Mouse (Mus musculus) kidney, adult 10 weeks (tissue): ENCODE results near the gene Galnt10. TPM values are rescaled to one million over a fixed set of nuclear protein-coding genes. Genes with fewer than 3 reads are reported as not detected.

Source experiments
- polyA plus RNA-seq: library from polyadenylated mRNA; stranded (reverse); fragments of 350-450 nt; fragmentation: Illumina TruSeq; extraction: RNeasy Lipid Tissue Mini Kit (QIAGEN cat#74804); gene quantifications from one replicate; pipeline ENCODE4 v1.2.3, GENCODE M21; 2014; ENCODE audit warnings: low read depth, low replicate concordance

The Galnt10 gene
- 0.53 TPM for polyA plus RNA-seq

DNA sequence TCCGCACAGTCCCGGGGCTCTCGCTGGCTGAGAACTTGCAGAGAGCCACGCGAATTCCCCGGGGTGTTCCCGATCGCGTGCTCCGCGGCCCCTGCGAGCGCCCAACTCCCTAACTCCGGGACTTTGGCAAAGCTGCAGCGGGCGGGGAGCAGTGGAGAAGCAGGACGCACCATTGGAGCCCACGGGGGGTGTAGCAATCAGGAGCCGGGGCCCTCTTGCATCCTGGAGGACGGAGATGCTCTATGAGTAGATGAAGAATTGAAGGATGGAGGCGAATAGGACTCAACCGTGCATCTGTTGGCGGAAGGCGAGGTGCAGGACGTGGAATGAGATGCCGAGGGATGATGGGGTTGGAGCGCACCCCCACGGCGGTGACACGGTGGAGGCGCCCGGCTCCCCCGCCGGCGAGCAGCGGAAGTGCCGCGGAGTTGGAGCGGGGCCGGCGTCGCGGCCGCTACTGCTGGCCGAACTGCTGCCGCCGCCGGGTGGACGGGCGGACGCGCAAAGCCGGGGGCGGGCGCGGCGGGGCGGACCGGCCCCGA, at the start of gene Galnt10:
Gene Galnt10 (plus strand): TSS at position 425 of the 542 bp plus-strand sequence.

DNA sequence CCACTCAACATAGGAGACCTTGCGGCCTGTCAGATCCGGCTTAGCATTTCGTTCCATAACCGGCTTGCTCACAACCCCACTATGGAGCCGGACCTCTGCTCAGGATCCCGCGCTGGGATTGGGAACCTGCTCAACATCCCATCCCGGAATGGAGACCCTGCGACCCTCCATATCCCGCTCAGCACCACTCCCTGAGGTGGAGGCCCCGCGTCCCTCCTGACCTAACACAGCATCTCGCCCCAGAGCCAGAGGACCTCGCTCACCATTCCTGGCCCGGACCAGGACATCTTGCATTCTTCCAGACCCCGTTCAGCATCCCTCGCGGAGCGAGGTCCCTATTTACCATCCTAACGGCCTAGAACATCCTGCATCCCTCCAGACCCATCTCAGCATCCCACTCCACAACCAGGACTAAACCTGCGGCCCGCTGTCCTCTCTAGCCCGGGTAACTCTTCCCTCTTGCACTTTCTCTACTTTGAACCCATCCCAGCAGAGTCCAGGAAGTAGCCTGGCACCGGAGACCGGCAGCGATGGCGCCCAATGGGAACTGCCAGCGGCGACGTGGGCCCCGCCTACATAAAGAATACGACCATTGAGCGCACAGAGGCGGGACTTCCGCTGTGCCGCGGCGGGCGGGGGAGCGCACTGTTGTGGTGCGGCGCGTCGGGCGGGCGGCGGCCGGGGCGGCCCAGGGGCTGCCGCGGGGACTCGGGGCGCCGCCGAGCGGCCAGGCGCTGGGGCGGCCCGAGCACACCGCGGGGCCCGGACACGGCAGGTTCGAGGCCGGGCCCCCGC, 155.9 kb downstream of the Galnt10 start, which contains the start of gene Sap30l:
Gene Sap30l (plus strand): TSS at position 667 of the 795 bp plus-strand sequence.

DNA sequence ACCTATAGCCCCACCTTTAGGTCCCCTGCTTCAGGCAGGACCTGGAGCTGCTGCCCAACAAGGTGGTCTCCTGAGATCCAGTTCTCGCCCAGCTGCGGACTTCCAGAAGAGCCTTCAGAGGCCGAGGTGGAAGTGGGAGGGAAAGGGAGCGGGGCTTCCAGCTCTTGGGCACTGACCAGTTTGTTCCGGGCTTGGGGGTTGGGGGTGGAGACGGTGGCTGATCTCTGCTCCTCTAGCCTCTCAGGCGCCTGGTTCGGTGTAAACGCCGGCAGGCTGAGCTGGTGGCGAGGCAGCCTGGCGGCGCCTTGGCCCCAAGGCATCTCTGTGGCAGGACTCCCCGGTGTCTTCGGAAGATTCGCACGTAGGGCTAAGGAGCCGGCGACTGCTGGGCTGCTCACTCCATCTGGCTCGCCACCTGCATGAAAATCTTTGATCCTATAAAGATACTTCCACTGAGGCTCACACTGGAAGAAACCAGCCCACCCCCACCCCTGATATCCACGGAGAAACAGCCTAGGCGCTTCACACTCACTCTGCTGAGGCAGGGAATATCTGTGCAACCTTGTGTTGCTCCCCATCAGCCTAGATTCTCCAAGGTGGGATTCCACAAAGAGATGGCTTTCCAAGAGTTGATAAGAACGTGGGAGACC, 187.4 kb downstream of the Galnt10 start, which contains the start of gene Hand1:
Gene Hand1 (minus strand): TSS at position 267 of the 650 bp plus-strand sequence.

Other genes with a start within 250 kb of the Galnt10 start
- 55.7 TPM for gene Fam114a2, start 126.8 kb upstream of the Galnt10 start, polyA plus RNA-seq
- 27.2 TPM for gene Mfap3, start 126.8 kb upstream of the Galnt10 start, polyA plus RNA-seq
- gene Sap30l, start 156.2 kb downstream of the Galnt10 start, polyA plus RNA-seq: 4.9 TPM
- gene Hand1, start 187.4 kb downstream of the Galnt10 start, polyA plus RNA-seq: not detected